ENCODE assay signal across 24 mouse cellular contexts in genomic region chr1:151584182-151584471, GRCm38 (mm10).
"Had no signal": no experiment of that assay in that cellular context is flagged by ENCODE, and none has a peak within 500 bp of the region (broad histone marks: within the 10 kb centered on the region; RNA-seq: fewer than 3 reads in every experiment).

No protein-coding gene starts in this region.

- H3K27ac ChIP-seq: gastrocnemius, adult 2 months; heart, embryonic 10.5 days; hindbrain, embryonic 10.5 days; hindbrain, embryonic 12.5 days; hindbrain, embryonic 14.5 days; intestine, embryonic 15.5 days; layer of hippocampus, adult 2 months; left cerebral cortex, adult 2 months; limb, embryonic 10.5 days; limb, embryonic 12.5 days had no signal

- H3K9me3 ChIP-seq: heart, embryonic 10.5 days; heart, embryonic 12.5 days; hindbrain, embryonic 10.5 days; hindbrain, embryonic 12.5 days; intestine, embryonic 15.5 days; limb, embryonic 10.5 days; limb, embryonic 12.5 days had no signal

- DNase-seq: gastrocnemius, adult 2 months; gastrocnemius, postnatal 10 days; gastrocnemius, postnatal 25 days; heart, adult 18-20 months; heart, postnatal 10 days; heart, postnatal 4 days; kidney, adult 18-20 months; kidney, adult 8-10 months; kidney, postnatal 10 days; kidney, postnatal 25 days; kidney, postnatal 4 days had no signal

- H3K27me3 ChIP-seq: heart, embryonic 12.5 days; hindbrain, embryonic 12.5 days; intestine, embryonic 15.5 days; limb, embryonic 12.5 days had no signal

- ATAC-seq: hindbrain, embryonic 16.5 days; inflammation-experienced regulatory T-cells, adult 6 months; intestine, embryonic 15.5 days; intestine, postnatal 0 days had no signal

- H3K36me3 ChIP-seq: heart, embryonic 10.5 days; heart, embryonic 12.5 days; hindbrain, embryonic 10.5 days; hindbrain, embryonic 12.5 days; intestine, embryonic 15.5 days; limb, embryonic 10.5 days; limb, embryonic 12.5 days had no signal

- H3K4me2 ChIP-seq: heart, embryonic 12.5 days; hindbrain, embryonic 12.5 days; hindbrain, embryonic 14.5 days; intestine, embryonic 15.5 days; limb, embryonic 12.5 days had no signal

- H3K9ac ChIP-seq: heart, embryonic 12.5 days; hindbrain, embryonic 12.5 days; hindbrain, embryonic 14.5 days; intestine, embryonic 15.5 days; limb, embryonic 12.5 days had no signal

- H3K4me1 ChIP-seq: heart, embryonic 12.5 days; hindbrain, embryonic 10.5 days; hindbrain, embryonic 12.5 days; intestine, embryonic 15.5 days; limb, embryonic 12.5 days had no signal

- H3K4me3 ChIP-seq: gastrocnemius, adult 2 months; heart, embryonic 10.5 days; heart, embryonic 12.5 days; hindbrain, embryonic 10.5 days; hindbrain, embryonic 12.5 days; intestine, embryonic 15.5 days; layer of hippocampus, adult 2 months; left cerebral cortex, adult 2 months; limb, embryonic 10.5 days; limb, embryonic 12.5 days had no signal
